In the genomic region with DNA sequence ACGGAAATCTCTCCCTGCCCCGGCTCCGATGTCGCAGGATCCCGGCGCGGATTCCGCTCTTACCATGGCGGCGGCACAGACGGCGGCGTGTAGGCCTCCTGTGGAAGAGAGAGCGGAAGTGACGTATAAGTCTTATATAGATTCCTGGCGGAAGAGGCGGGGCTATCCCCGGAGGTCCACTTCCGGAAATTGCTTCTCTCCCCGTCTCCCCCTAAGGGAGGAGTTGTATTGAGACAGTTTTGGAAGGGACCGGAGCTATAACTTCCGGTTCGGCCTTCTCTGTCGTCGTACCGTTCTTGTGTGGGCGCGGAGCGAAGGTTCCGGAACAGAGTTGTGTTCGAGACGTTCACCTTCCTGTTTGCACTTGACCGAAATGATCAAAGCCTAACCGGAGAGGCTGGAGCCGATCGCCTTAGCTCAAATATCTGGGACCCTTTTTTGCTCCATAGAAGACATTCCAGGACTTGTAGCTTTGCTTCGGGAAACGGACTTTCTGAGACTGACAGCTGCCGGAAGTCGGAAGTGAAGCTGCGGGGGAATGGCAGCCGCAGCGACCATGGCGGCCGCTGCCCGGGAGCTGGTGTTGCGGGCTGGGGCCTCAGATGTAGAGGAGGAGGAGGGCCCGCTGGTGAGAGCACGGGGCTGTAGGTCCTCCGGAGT, we compare ENCODE assay signal across 1 mouse cellular context.
TF ChIP-seq lines count a peak whose summit lies in the region.

Gene Vps52 (plus strand): TSS at position 258 of the 660 bp plus-strand sequence.
Gene Rps18 (minus strand): TSS at position 447 of the 660 bp plus-strand sequence.

TF ChIP-seq in myocyte, 11 proteins besides CTCF, POLR2A, EP300 and RAD21 (continued from another document):
- peak in 1 of 3 experiments; percentile 37 for TF ChIP-seq MYOG (IDR thresholded peaks at IDR 0.05; ENCODE audit: control insufficient read depth in 1 of 3, insufficient read depth in 1 of 3, insufficient read length in 2 of 3, low read depth in 2 of 3)
- TF ChIP-seq REST (IDR thresholded peaks at IDR 0.05; ENCODE audit: insufficient read depth, insufficient read length), result no peak
- TF ChIP-seq TCF12 (IDR thresholded peaks at IDR 0.05; ENCODE audit: insufficient read depth, poor library complexity, severe bottlenecking), result no peak
- peak in 1 of 3 experiments; percentile 5 for TF ChIP-seq MYOD1 (IDR thresholded peaks at IDR 0.05; ENCODE audit: control insufficient read depth in 1 of 3, insufficient read length in 2 of 3, low read depth in 2 of 3)
- no peak for TF ChIP-seq TCF3 (IDR thresholded peaks at IDR 0.05; ENCODE audit: insufficient read length, low read depth)
- no peak for TF ChIP-seq E2F4 (IDR thresholded peaks at IDR 0.05; ENCODE audit: insufficient read depth)
- no peak for TF ChIP-seq MAX (IDR thresholded peaks at IDR 0.05; ENCODE audit: low read depth)
- peak; percentile 90 for TF ChIP-seq POLR2AphosphoS2 (IDR thresholded peaks at IDR 0.05; ENCODE audit: insufficient read length, low read depth)
